Mouse (Mus musculus) stomach, postnatal 0 days (tissue): ENCODE results near the gene Cog8.

Source experiments
- CTCF ChIP-seq: IDR thresholded peaks from 2 replicates; pipeline ENCODE4 v1.5.1; 2016; ENCODE audit warnings: antibody characterized with exemption, low read depth, mild to moderate bottlenecking, moderate library complexity
- EP300 ChIP-seq: optimal IDR thresholded peaks from 2 replicates; pipeline ENCODE3; 2016; ENCODE audit warnings: antibody characterized with exemption

GRCm38 (mm10) chr8:107030058-107030457 is 26.4 kb downstream of the Cog8 start:
- TF ChIP-seq CTCF (no peak), EP300 (no peak)
